Mouse (Mus musculus) liver, embryonic 14.5 days (tissue): ENCODE data around the gene Psma6. TPM values are rescaled to one million over a fixed set of nuclear protein-coding genes. Genes with fewer than 3 reads are reported as not detected.

Source experiments
- ATAC-seq: fragments of 200-750 bp; cut with Nextera tagmentation; 2 replicates; pipeline ENCODE4 v1.8.0; 2017; ENCODE audit warnings: moderate number of reproducible peaks, mild to moderate bottlenecking, moderate library complexity; ENCODE audit not compliant: insufficient read depth
- DNase-seq, 3 experiments: peaks; one replicate each; pipeline ENCODE4 v3.0.0-alpha.2; 2012 to 2013; ENCODE audit warnings: low read depth in 3 of 3, low spot score in 3 of 3
- H3K27ac ChIP-seq: fragments of 300-500 bp; sonication (generic); 2 replicates; pipeline ENCODE4 v1.5.1; 2014; ENCODE audit warnings: moderate library complexity, mild to moderate bottlenecking, control low read depth, inconsistent platforms
- H3K27me3 ChIP-seq: fragments of 300-500 bp; sonication (generic); 2 replicates; pipeline ENCODE4 v1.6.1; 2014; ENCODE audit warnings: mild to moderate bottlenecking, low read length, moderate library complexity; ENCODE audit not compliant: control insufficient read depth, insufficient read depth
- H3K36me3 ChIP-seq: fragments of 300-500 bp; sonication (generic); replicated peaks from 2 replicates; pipeline ENCODE4 v1.6.1; 2014; ENCODE audit warnings: low read depth; ENCODE audit not compliant: control insufficient read depth, insufficient read depth
- H3K4me1 ChIP-seq, 2 experiments: fragments of 200-500 bp in 1 of 2; fragments of 300-500 bp in 1 of 2; sonication (generic) in 1 of 2; replicated peaks; 2 replicates each; pipeline ENCODE4 v1.6.1; 2012 to 2014; ENCODE audit warnings: antibody characterized with exemption in 1 of 2, inconsistent platforms in 1 of 2, low read length in 1 of 2; ENCODE audit not compliant: control insufficient read depth in 2 of 2, insufficient read depth in 2 of 2
- H3K4me2 ChIP-seq: fragments of 300-500 bp; sonication (generic); 2 replicates; pipeline ENCODE4 v1.6.1; 2014; ENCODE audit warnings: low read depth, mild to moderate bottlenecking, control low read depth, moderate library complexity
- H3K4me3 ChIP-seq, 2 experiments: fragments of 200-500 bp in 1 of 2; fragments of 300-500 bp in 1 of 2; sonication (generic) in 1 of 2; 2 replicates each; pipeline ENCODE4 v1.5.1; 2012 to 2014; ENCODE audit warnings: low read depth in 2 of 2, low read length in 2 of 2, mild to moderate bottlenecking in 2 of 2, control low read depth in 1 of 2, inconsistent platforms in 1 of 2, moderate library complexity in 1 of 2; ENCODE audit not compliant: insufficient read depth in 1 of 2
- H3K9ac ChIP-seq: fragments of 300-500 bp; sonication (generic); replicated peaks from 2 replicates; pipeline ENCODE4 v1.6.1; 2014; ENCODE audit warnings: mild to moderate bottlenecking, control low read depth, moderate library complexity
- H3K9me3 ChIP-seq: fragments of 300-500 bp; sonication (generic); 2 replicates; pipeline ENCODE4 v1.6.1; 2016; ENCODE audit warnings: low read length, mixed read lengths; ENCODE audit not compliant: control insufficient read depth
- CTCF ChIP-seq: IDR thresholded peaks from 2 replicates; pipeline ENCODE4 v1.5.1; 2016; ENCODE audit warnings: antibody characterized with exemption, low read depth, control low read depth
- EP300 ChIP-seq: IDR thresholded peaks from 2 replicates; pipeline ENCODE4 v1.6.1; 2016; ENCODE audit warnings: antibody characterized with exemption, low read depth
- WGBS: fragments of 180-500 bp; shearing (Covaris S2); extraction: QIAGEN DNeasy Blood & Tissue Kit; methylation state at CpG from one replicate; pipeline ENCODE4 v1.1.7; 2014; ENCODE audit not compliant: insufficient replicate concordance; 5-methylcytosine and 5-hydroxymethylcytosine counted together
- polyA plus RNA-seq, 2 experiments: library from polyadenylated mRNA; depleted of rRNA in 1 of 2; stranded (reverse) in 1 of 2; unstranded in 1 of 2; fragments of >200 nt; fragmentation: Nextera tagmentation in 1 of 2; extraction: Ambion mirVana in 1 of 2; gene quantifications; 2 replicates each; pipeline versions ENCODE4 v1.2.1 to v1.2.3; 2012 to 2014

Gene Psma6
- polyA plus RNA-seq, 2 experiments: 85.9 to 220 TPM

DNA sequence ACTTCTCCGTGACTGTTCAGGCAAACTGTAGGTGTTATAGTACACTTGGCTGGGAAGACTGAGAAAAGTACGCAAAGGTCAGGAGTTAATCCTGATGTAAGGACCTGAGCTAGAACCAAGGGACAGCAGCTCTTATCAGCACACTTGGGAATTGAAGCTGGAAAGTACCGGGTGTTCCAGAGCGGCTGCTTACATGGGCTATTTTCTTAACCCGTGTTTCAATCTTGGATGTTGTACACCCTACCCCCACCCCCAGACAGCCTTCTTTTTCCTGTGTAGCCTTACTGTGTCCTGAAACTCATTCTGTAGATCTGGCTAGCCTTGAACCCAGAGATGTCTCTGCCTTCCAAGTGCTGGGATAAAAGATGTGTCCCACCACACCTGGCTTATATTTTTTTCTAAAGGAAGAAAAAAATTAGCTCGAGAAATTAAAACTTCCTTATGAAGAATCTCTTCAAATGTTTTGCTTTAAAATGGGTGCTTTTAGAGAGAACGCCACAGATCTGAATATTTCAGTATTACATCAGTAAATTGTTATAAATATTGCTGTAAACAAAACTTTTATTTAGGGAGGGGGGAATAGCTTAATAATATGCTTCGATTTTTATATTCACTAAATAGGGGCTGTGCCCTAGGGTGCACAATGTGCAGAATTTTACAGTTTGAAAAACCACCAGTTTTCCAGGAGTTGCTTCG, 13.7 kb downstream of the Psma6 start:
- H3K36me3 ChIP-seq: no peaks in the 10 kb centered on the region
- no peaks in the 10 kb centered on the region; the same call in 1 of the 2 replicates for H3K27me3 ChIP-seq
- WGBS: 54% methylated on average over 9 of the region's 9 CpGs
- peak overlapping the region; percentile 89 to 95 for H3K4me3 ChIP-seq
- DNase-seq (no peak), ATAC-seq (no peak)
- peak overlapping the region; percentile 78 for H3K9ac ChIP-seq
- H3K4me2 ChIP-seq: peak overlapping the region; percentile 98
- H3K9me3 ChIP-seq: no peaks in the 10 kb centered on the region
- no peak for TF ChIP-seq CTCF
- no peak for TF ChIP-seq EP300
- peak overlapping the region; percentile 74 for H3K27ac ChIP-seq
- H3K4me1 ChIP-seq: peaks cover 13 to 16% of the 10 kb centered on the region in 2 experiments

DNA sequence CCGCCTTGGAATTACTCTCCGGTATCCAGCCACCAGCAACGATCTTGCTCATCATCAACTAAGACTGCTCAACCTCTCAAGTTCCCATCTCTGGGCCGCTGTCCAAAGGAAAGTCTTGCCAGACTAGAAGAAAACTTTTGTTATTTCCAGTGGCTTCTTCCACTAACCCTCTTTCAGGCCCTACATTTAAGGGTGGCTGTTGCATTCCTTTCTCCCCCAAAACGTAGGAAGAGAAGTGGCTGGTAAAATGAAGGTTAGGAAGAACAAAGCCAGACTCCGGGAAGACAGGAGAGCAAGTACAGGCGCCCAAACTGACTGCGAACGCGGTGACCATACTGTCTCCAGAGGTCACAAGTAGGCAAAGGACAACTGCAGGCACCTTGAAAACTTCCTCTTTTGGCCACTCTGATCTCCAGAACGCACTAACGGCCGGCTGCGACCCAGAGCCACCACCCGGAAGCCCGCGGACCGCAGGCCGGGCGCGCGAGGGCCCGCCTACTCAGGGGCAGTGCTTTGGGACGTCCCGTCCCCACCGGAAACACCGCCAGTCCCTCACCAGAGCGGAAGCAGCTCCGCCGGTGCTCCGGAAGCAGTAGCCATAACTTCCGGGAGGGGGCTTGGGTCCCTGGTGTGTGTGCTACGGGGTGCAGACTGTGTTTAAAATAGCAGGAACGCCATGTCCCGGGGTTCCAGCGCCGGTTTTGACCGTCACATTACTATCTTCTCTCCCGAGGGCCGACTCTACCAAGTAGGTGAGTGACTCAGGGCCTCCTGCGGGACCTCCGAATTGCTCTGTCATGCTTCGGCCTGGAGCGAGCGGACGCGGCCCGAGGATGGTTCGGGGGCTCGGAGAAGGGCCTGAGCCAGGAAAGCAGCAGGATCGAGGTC, 14.5 kb downstream of the Psma6 start:
- Histone ChIP-seq H3K4me2 (peak overlapping the region; percentile 98), H3K9ac (peak overlapping the region; percentile 78), H3K36me3 (no peaks in the 10 kb centered on the region), H3K4me1 (peaks cover 13 to 16% of the 10 kb centered on the region in 2 experiments), H3K4me3 (peak overlapping the region; percentile 89 to 95), H3K27ac (peak overlapping the region; percentile 76), H3K27me3 (no peaks in the 10 kb centered on the region; the same call in 1 of the 2 replicates), H3K9me3 (no peaks in the 10 kb centered on the region)
- ATAC-seq: peak; percentile 99
- peak; percentile 84 to 87 (median 87) for DNase-seq
- TF ChIP-seq CTCF: no peak
- TF ChIP-seq EP300: peak; percentile 41; the same call in 1 of the 2 replicates
- WGBS: 1% methylated on average over 51 of the region's 51 CpGs

DNA sequence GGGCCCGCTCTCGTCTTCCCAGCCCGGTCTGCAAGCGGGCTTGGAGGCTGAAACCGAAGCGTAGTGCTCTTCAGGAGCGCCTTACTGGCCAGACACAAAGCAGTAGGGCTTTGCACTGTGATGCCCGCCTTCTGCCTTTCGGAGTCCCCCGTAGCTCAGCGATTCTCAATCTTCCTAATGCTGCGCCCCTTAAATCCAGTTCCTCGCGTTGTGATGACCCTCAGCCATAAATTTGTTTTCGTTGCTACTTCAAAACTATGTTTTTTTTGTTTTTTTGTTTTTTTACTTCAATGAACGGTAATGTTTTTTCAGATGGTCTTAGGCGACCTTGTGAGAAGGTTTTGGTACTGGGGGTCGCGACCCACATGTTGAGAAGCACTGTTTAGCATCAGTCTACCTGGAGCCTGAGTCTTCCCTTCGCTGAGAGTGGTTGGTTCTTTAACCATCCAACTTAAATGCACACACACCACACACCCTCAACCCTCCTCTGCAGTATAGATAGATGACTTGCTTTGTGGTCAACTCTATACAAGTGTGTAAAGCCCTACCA, 15.2 kb downstream of the Psma6 start:
- H3K9me3 ChIP-seq: no peaks in the 10 kb centered on the region
- peak overlapping the region; percentile 98 for H3K4me2 ChIP-seq
- H3K36me3 ChIP-seq: no peaks in the 10 kb centered on the region
- H3K4me1 ChIP-seq: peaks cover 13 to 16% of the 10 kb centered on the region in 2 experiments
- no peaks in the 10 kb centered on the region; the same call in 1 of the 2 replicates for H3K27me3 ChIP-seq
- H3K27ac ChIP-seq: peak overlapping the region; percentile 76
- peak overlapping the region; percentile 78 for H3K9ac ChIP-seq
- peak overlapping the region; percentile 89 to 95 for H3K4me3 ChIP-seq
- under 1% methylated on average over 20 of the region's 20 CpGs for WGBS
- no peak for DNase-seq
- peak; percentile 42 for ATAC-seq
- TF ChIP-seq CTCF: no peak
- no peak for TF ChIP-seq EP300

DNA sequence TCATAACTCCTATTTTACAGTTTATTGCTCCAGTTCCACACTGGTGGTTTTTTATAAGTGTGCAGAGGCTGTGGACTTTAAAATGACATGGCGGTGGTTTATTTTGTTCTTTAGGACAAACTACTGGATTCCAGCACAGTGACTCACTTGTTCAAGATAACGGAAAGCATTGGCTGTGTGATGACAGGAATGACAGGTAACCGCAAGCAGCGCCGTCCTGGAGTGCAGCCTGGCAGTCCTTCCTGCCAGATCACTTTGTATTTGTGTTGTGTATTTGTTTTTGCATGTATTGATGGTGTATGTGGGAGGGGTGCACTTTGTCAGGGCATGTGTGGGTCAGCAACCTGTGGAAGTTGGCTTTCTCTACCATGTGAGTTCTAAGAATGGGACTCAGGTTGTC, 23.9 kb downstream of the Psma6 start:
- peaks cover 22% of the 10 kb centered on the region for H3K36me3 ChIP-seq

More for the DNA sequence above, 23.9 kb downstream of the Psma6 start:
- no peak overlapping the region for H3K9ac ChIP-seq
- no peak overlapping the region for H3K27ac ChIP-seq
- TF ChIP-seq CTCF (no peak), EP300 (no peak)
- H3K4me2 ChIP-seq: no peak overlapping the region
- DNase-seq (no peak), ATAC-seq (no peak)
- no peaks in the 10 kb centered on the region for H3K9me3 ChIP-seq
- H3K27me3 ChIP-seq: no peaks in the 10 kb centered on the region
- H3K4me3 ChIP-seq: no peak overlapping the region
- 85% methylated on average over 5 of the region's 5 CpGs for WGBS
- H3K4me1 ChIP-seq: no peaks in the 10 kb centered on the region
